Mouse (Mus musculus) liver, embryonic 15.5 days (tissue): Measurements from ENCODE around the gene Kif21b. TPM values are rescaled to one million over a fixed set of nuclear protein-coding genes. Genes with fewer than 3 reads are reported as not detected.

Source experiments
- ATAC-seq: fragments of 200-750 bp; cut with Nextera tagmentation; 2 replicates; pipeline ENCODE4 v1.8.0; 2017; ENCODE audit warnings: moderate number of reproducible peaks, mild to moderate bottlenecking, moderate library complexity; ENCODE audit not compliant: insufficient read depth
- H3K27ac ChIP-seq: fragments of 300-500 bp; sonication (generic); replicated peaks from 2 replicates; pipeline ENCODE4 v1.5.1; 2015; ENCODE audit warnings: mild to moderate bottlenecking, inconsistent platforms
- H3K27me3 ChIP-seq: fragments of 300-500 bp; sonication (generic); 2 replicates; pipeline ENCODE4 v1.6.1; 2015; ENCODE audit warnings: mild to moderate bottlenecking, inconsistent platforms
- H3K36me3 ChIP-seq: fragments of 300-500 bp; sonication (generic); replicated peaks from 2 replicates; pipeline ENCODE4 v1.6.1; 2015; ENCODE audit warnings: moderate library complexity, mild to moderate bottlenecking, inconsistent platforms
- H3K4me1 ChIP-seq: fragments of 300-500 bp; sonication (generic); replicated peaks from 2 replicates; pipeline ENCODE4 v1.6.1; 2015; ENCODE audit warnings: inconsistent platforms
- H3K4me2 ChIP-seq: fragments of 300-500 bp; sonication (generic); 2 replicates; pipeline ENCODE4 v1.6.1; 2015; ENCODE audit warnings: moderate library complexity, mild to moderate bottlenecking, inconsistent platforms
- H3K4me3 ChIP-seq: fragments of 300-500 bp; sonication (generic); replicated peaks from 2 replicates; pipeline ENCODE4 v1.5.1; 2015; ENCODE audit warnings: mild to moderate bottlenecking, inconsistent platforms
- H3K9ac ChIP-seq: fragments of 300-500 bp; sonication (generic); 2 replicates; pipeline ENCODE4 v1.6.1; 2015; ENCODE audit warnings: moderate library complexity, mild to moderate bottlenecking, inconsistent platforms
- H3K9me3 ChIP-seq: fragments of 300-500 bp; sonication (generic); replicated peaks from 2 replicates; pipeline ENCODE4 v1.6.1; 2016; ENCODE audit warnings: inconsistent platforms
- WGBS: fragments of 180-500 bp; shearing (Covaris S2); methylation state at CpG from one replicate; pipeline ENCODE4 v1.1.7; 2015; ENCODE audit warnings: mixed read lengths; ENCODE audit not compliant: insufficient replicate concordance; 5-methylcytosine and 5-hydroxymethylcytosine counted together
- polyA plus RNA-seq: library from polyadenylated mRNA; unstranded; fragments of >200 nt; fragmentation: Nextera tagmentation; extraction: Ambion mirVana; gene quantifications from 2 replicates; pipeline ENCODE4 v1.2.1, GENCODE M21; 2015

Gene Kif21b
- 1.1 and 1.5 TPM in 2 replicates for polyA plus RNA-seq

GRCm38 (mm10) chr1:136130951-136131558, at the start of gene Kif21b:
TSS of gene Kif21b (plus strand) at chr1:136131389.
- H3K27me3 ChIP-seq, result peaks cover 29% of the 10 kb centered on the region
- H3K9me3 ChIP-seq, result no peaks in the 10 kb centered on the region
- H3K27ac ChIP-seq, result peak within 1 kb of the TSS; percentile 55; the same call in 1 of the 2 replicates
- peak within 1 kb of the TSS; percentile 65 for H3K9ac ChIP-seq
- under 1% methylated on average over 42 of the region's 42 CpGs for WGBS
- peak within 1 kb of the TSS; percentile 69 for H3K4me3 ChIP-seq
- peaks cover 85% of the 10 kb centered on the region for H3K4me1 ChIP-seq
- peak within 1 kb of the TSS; percentile 99 for H3K4me2 ChIP-seq
- H3K36me3 ChIP-seq, result no peaks in the 10 kb centered on the region
- ATAC-seq, result peak; percentile 81

DNA sequence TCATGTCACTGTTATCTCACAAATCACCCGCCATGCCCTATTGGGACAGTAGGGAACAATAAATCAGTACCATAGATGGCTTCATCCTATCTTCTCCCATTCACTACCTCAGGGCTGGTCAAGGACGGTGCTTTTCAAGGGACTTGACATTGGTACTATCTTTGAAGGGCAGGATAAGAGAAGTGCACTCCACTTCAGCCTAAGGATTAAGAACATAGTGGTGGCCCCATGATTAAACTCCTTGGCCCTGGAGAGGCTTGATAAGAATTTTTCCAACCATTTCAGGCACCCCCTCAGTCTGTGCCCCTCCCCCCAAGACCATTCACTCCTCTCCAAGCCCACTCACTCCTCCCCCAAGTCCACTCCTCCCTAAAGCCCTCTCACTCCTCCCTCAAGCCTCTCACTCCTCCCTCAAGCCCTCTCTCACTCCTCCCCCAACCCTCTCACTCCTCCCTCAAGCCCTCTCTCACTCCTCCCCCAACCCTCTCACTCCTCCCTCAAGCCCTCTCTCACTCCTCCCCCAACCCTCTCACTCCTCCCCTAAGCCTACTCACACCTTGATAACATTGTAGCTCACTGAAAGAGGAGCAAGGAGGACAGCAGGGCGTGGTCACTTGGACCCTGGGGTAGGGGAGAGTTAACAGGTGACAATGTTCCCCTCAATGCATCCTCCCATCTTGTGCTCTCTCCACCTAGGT, 45.1 kb upstream of the Kif21b start:
- no peak overlapping the region for H3K27ac ChIP-seq
- no peaks in the 10 kb centered on the region for H3K9me3 ChIP-seq
- no peak for ATAC-seq
- WGBS, result 39% methylated on average over 3 of the region's 3 CpGs
- 0 out of 2 replicates have a peak, but pooled peaks cover 4% of the 10 kb centered on the region for H3K27me3 ChIP-seq
- H3K4me2 ChIP-seq, result no peak overlapping the region
- no peak overlapping the region for H3K4me3 ChIP-seq
- no peak overlapping the region for H3K9ac ChIP-seq
- no peaks in the 10 kb centered on the region for H3K4me1 ChIP-seq
- H3K36me3 ChIP-seq, result no peaks in the 10 kb centered on the region

DNA sequence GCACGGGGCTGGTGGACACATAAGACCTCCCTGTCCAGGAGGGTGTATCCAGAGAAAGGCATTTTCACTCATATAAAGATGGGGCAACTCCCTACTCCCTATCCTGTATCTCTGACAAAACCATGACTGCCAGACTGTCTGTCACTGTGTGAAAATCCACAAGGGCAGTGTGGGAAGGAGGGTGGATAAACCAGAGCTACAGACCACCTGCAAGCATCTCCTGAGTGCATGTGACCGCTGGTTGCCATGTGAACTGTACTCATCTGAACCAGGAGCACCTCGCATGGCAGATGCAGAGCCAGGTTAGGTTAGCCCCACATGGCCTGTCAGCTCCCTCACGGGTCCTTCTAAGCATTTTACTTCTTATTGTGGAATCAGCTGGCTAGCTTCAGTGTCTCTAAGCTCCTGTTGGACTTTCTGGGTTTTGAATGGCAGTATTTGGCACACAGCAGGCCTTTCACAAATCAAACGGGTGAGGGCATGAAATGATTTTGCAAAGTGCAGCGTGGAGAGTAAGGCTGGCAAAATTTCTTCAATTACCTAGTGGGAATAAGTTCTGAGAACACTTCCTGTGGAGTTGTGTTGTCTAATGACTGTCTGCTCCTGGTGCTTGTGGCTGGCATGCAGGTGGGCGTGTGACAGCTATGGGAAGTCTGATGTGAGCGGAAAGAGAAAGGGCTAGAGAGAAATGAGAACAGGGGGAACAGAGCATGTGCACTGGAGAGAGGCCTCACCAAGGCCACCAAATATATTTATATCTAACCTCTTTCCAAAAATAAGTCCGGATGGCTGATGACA, 41.6 kb upstream of the Kif21b start:
- Histone ChIP-seq H3K27ac (no peak overlapping the region), H3K4me3 (no peak overlapping the region), H3K9me3 (no peaks in the 10 kb centered on the region), H3K4me2 (no peak overlapping the region), H3K4me1 (no peaks in the 10 kb centered on the region), H3K9ac (no peak overlapping the region), H3K27me3 (0 out of 2 replicates have a peak, but pooled peaks cover 9% of the 10 kb centered on the region), H3K36me3 (no peaks in the 10 kb centered on the region)
- 56% methylated on average over 9 of the region's 9 CpGs for WGBS
- ATAC-seq, result no peak

- H3K27me3 ChIP-seq, result peaks cover 8% of the 10 kb centered on the region; the same call in 1 of the 2 replicates
- H3K4me1 ChIP-seq, result no peaks in the 10 kb centered on the region
- H3K36me3 ChIP-seq, result no peaks in the 10 kb centered on the region
- 46% methylated on average over 3 of the region's 3 CpGs for WGBS
- H3K9me3 ChIP-seq, result no peaks in the 10 kb centered on the region
- H3K4me2 ChIP-seq, result no peak overlapping the region
- no peak overlapping the region for H3K4me3 ChIP-seq
- no peak for ATAC-seq
- no peak overlapping the region for H3K27ac ChIP-seq
- no peak overlapping the region for H3K9ac ChIP-seq
Measured at GRCm38 (mm10) chr1:136093726-136094125, 37.5 kb upstream of the Kif21b start.

DNA sequence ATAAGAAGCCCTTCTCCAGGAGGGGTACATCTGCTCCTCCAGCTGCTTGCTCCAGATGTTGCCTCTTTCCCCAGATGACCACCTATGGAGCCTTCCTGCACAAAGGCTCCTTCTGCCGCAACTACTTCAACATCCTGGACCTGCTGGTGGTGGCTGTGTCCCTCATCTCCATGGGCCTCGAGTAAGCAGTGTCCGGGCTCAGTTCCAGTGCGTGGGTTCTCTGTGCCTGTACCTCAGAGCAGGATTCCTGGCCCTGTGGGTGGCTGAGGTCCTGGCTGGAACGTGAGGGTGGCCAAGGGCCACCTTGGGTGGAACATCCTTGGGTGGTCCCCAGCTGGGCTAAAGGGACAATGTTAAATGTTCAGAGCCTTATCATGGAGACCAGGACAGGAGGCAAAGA, 36.4 kb upstream of the Kif21b start:
- H3K27me3 ChIP-seq, result peaks cover 8% of the 10 kb centered on the region; the same call in 1 of the 2 replicates
- no peak overlapping the region for H3K4me3 ChIP-seq
- no peaks in the 10 kb centered on the region for H3K4me1 ChIP-seq
- no peak overlapping the region for H3K9ac ChIP-seq
- H3K9me3 ChIP-seq, result no peaks in the 10 kb centered on the region
- 68% methylated on average over 5 of the region's 5 CpGs for WGBS
- no peak overlapping the region for H3K4me2 ChIP-seq
- H3K27ac ChIP-seq, result no peak overlapping the region
- no peak for ATAC-seq
- no peaks in the 10 kb centered on the region for H3K36me3 ChIP-seq

- Histone ChIP-seq H3K9me3 (no peaks in the 10 kb centered on the region), H3K36me3 (no peaks in the 10 kb centered on the region), H3K4me1 (peaks cover 25% of the 10 kb centered on the region), H3K27me3 (no peaks in the 10 kb centered on the region), H3K27ac (no peak overlapping the region), H3K9ac (no peak overlapping the region), H3K4me3 (no peak overlapping the region), H3K4me2 (no peak overlapping the region)
- WGBS, result 26% methylated on average over 4 of the region's 4 CpGs
- peak; percentile 47; the same call in 1 of the 2 replicates for ATAC-seq
Measured at GRCm38 (mm10) chr1:136102094-136102493, 29.1 kb upstream of the Kif21b start.

- no peak overlapping the region for H3K4me3 ChIP-seq
- H3K9ac ChIP-seq, result no peak overlapping the region
- H3K9me3 ChIP-seq, result no peaks in the 10 kb centered on the region
- no peak for ATAC-seq
- WGBS, result 36% methylated on average over 3 of the region's 3 CpGs
- H3K4me1 ChIP-seq, result peaks cover 25% of the 10 kb centered on the region
- no peak overlapping the region for H3K27ac ChIP-seq
- no peaks in the 10 kb centered on the region for H3K27me3 ChIP-seq
- no peak overlapping the region for H3K4me2 ChIP-seq
- no peaks in the 10 kb centered on the region for H3K36me3 ChIP-seq
Measured at GRCm38 (mm10) chr1:136102551-136102950, 28.6 kb upstream of the Kif21b start.

DNA sequence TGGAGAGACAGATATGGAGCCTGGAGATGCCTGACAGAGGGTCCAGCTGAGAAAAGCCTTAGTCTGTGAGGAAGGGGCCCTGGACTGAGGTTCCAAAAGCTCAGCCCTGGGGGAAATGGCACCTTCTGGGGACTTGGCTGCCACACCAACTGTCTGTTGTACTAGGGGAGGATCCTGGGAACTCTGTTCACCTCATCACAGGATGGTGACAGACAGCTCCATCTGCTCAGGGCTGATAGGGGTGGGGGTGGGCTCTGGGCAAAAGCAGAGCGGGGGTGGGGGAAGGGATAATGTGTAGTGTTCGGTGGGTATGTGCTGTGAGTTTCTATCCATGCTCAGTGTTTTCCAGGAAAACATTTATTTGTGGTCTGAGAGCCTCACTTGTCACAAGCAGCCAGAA, 28.2 kb upstream of the Kif21b start:
- no peak overlapping the region for H3K27ac ChIP-seq
- peaks cover 25% of the 10 kb centered on the region for H3K4me1 ChIP-seq
- no peak overlapping the region for H3K4me2 ChIP-seq
- H3K27me3 ChIP-seq, result no peaks in the 10 kb centered on the region; the same call in 1 of the 2 replicates
- no peaks in the 10 kb centered on the region for H3K36me3 ChIP-seq
- peak; percentile 61 for ATAC-seq
- H3K9ac ChIP-seq, result no peak overlapping the region
- H3K4me3 ChIP-seq, result no peak overlapping the region
- H3K9me3 ChIP-seq, result no peaks in the 10 kb centered on the region
- WGBS, result 16% methylated on average over 2 of the region's 2 CpGs

GRCm38 (mm10) chr1:136103696-136104095, 27.5 kb upstream of the Kif21b start:
- peaks cover 25% of the 10 kb centered on the region for H3K4me1 ChIP-seq
- no peak for ATAC-seq
- H3K36me3 ChIP-seq, result no peaks in the 10 kb centered on the region
- H3K9me3 ChIP-seq, result no peaks in the 10 kb centered on the region
- no peak overlapping the region for H3K27ac ChIP-seq
- WGBS, result 50% methylated on average over 7 of the region's 7 CpGs
- no peak overlapping the region for H3K4me3 ChIP-seq
- no peak overlapping the region for H3K4me2 ChIP-seq
- H3K9ac ChIP-seq, result no peak overlapping the region
- no peaks in the 10 kb centered on the region; the same call in 1 of the 2 replicates for H3K27me3 ChIP-seq

DNA sequence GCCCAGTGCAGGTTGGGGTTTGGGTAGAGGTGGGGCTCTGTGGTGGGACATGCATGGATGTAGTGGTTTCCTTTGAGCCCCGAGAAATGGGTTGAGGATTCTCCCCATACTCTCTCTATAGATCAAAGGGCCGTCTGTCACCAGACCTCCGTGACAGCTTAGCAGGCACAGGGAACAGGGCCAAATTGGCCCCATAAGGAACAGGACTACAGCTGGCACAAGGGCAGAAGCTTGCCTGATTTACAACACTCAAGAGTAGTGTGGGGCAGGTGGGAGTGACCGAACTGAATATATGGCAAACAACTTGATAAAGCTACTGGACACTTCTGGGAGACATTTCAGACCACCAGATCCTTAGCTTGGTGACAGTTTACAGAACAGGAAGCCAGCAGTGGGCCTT, 26.4 kb upstream of the Kif21b start:
- H3K36me3 ChIP-seq, result no peaks in the 10 kb centered on the region
- H3K9me3 ChIP-seq, result no peaks in the 10 kb centered on the region
- no peak overlapping the region for H3K9ac ChIP-seq
- peaks cover under 1% of the 10 kb centered on the region for H3K27me3 ChIP-seq
- no peak for ATAC-seq
- no peak overlapping the region for H3K4me3 ChIP-seq
- WGBS, result 36% methylated on average over 4 of the region's 4 CpGs
- no peak overlapping the region for H3K4me2 ChIP-seq
- H3K4me1 ChIP-seq, result peaks cover 25% of the 10 kb centered on the region
- no peak overlapping the region for H3K27ac ChIP-seq

DNA sequence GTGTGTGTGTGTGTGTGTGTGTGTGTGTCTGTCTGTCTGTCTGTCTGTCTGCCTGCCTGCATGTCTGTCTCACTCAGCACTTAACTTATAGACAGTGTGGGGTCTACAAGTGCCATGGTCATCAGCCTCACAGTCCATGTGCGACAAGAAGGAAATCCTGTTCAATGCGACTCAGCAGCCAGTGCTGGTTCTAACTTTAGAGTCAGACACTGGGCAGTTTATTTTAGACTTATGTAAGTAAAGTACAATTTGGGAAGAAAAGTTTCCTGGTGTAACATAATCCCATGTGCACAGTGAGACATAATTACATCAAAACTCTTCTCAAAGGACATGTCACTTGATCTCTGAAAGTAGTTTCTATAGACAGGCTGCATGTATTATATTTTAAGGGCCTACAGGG, 21.7 kb upstream of the Kif21b start:
- no peaks in the 10 kb centered on the region for H3K36me3 ChIP-seq
- no peaks in the 10 kb centered on the region for H3K4me1 ChIP-seq
- no peak overlapping the region for H3K9ac ChIP-seq
- ATAC-seq, result no peak
- no peak overlapping the region for H3K4me2 ChIP-seq
- no peak overlapping the region for H3K4me3 ChIP-seq
- WGBS, result 45% methylated on average over 2 of the region's 2 CpGs
- H3K27me3 ChIP-seq, result peaks cover 6% of the 10 kb centered on the region
- H3K9me3 ChIP-seq, result no peaks in the 10 kb centered on the region
- no peak overlapping the region for H3K27ac ChIP-seq
